Mouse (Mus musculus) CH12.LX (cell line): ENCODE results near the gene Psmb7.

Experiments
- CTCF ChIP-seq, 2 experiments: IDR thresholded peaks in 1 of 2; conservative IDR thresholded peaks in 1 of 2; 2 replicates each; pipeline ENCODE4 v1.5.1; 2011 to 2012; ENCODE audit warnings: low read depth in 2 of 2, low read length in 2 of 2, improper control_type of control experiment in 1 of 2, inconsistent platforms in 1 of 2, mild to moderate bottlenecking in 1 of 2, moderate library complexity in 1 of 2
- EP300 ChIP-seq: IDR thresholded peaks from 2 replicates; pipeline ENCODE4 v1.6.1; 2011; ENCODE audit warnings: low read length, improper control_type of control experiment
- MAZ ChIP-seq: IDR thresholded peaks from 2 replicates; pipeline ENCODE4 v1.6.1; 2012; ENCODE audit warnings: low read depth, mild to moderate bottlenecking, inconsistent platforms, low read length, improper control_type of control experiment, moderate library complexity
- POLR2A ChIP-seq: IDR thresholded peaks from 2 replicates; pipeline ENCODE4 v1.6.1; 2011; ENCODE audit warnings: low read depth, mild to moderate bottlenecking, improper control_type of control experiment, low read length
- SIN3A ChIP-seq: IDR thresholded peaks from 2 replicates; pipeline ENCODE4 v1.6.1; 2012; ENCODE audit warnings: low read length, improper control_type of control experiment, inconsistent platforms

DNA sequence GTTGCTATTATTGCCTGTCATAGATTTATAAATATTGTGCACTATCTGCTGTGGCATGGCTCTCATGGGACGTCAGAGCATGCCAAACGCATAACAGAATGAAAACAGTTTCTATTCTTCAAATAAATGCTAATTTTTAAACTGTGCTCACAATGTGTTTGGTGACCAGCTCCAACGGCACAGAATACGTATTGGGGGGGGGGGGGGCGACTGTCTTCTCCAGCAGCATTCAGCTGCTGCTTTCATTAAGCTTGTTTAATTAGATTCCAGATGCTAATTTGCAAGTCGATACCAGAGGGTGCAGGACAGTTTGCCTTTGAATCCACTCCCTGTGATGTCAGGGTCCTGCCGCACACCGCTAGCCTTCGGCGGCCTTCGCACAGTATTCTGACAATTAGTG is 34.6 kb downstream of the Psmb7 start:
- no peak for TF ChIP-seq MAZ
- no peak for TF ChIP-seq POLR2A
- no peak for TF ChIP-seq SIN3A
- TF ChIP-seq CTCF (conservative IDR thresholded peaks at IDR 0.05 in 1 of 2, IDR thresholded peaks at IDR 0.05 in 1 of 2; ENCODE audit: low read depth in 2 of 2, low read length in 2 of 2): no peak
- TF ChIP-seq EP300: no peak
